Mouse (Mus musculus) brown adipose tissue, adult 24 weeks (tissue): Measurements from ENCODE around the gene Fbxo34. TPM values are rescaled to one million over a fixed set of nuclear protein-coding genes. Genes with fewer than 3 reads are reported as not detected.

ENCODE experiments used
- polyA plus RNA-seq: library from polyadenylated mRNA; stranded (reverse); fragments of >200 nt; gene quantifications from 2 replicates; pipeline ENCODE4 v1.2.4, GENCODE M21; 2012; ENCODE audit not compliant: missing spikeins, insufficient read depth, insufficient read length

The Fbxo34 gene
- polyA plus RNA-seq, 1 experiment, result 4.9 TPM

Other genes with a start within 250 kb of the Fbxo34 start
- 3.2 TPM in 1 of 2 replicates, not detected in the other for gene Wdhd1, start 173.6 kb upstream of the Fbxo34 start, polyA plus RNA-seq
- 8.4 and 14.9 TPM in 2 replicates for gene Socs4, start 173.5 kb upstream of the Fbxo34 start, polyA plus RNA-seq
- 13.5 and 14.6 TPM in 2 replicates for gene Mapk1ip1l, start 152.2 kb upstream of the Fbxo34 start, polyA plus RNA-seq
- 11.3 and 22.2 TPM in 2 replicates for gene Lgals3, start 82.7 kb upstream of the Fbxo34 start, polyA plus RNA-seq
- gene Dlgap5, start 32.0 kb upstream of the Fbxo34 start, polyA plus RNA-seq, result not detected in 2 replicates
- gene Atg14, start 120.2 kb downstream of the Fbxo34 start, polyA plus RNA-seq, result 5.5 and 7.8 TPM in 2 replicates
- gene Ktn1, start 198.0 kb downstream of the Fbxo34 start, polyA plus RNA-seq, result 15.2 and 18.3 TPM in 2 replicates